Mouse (Mus musculus): ENCODE measurements around the gene Wdr64. TPM values are rescaled to one million over a fixed set of nuclear protein-coding genes. Genes with fewer than 3 reads are reported as not detected.

Gene Wdr64
- total and polyA plus RNA-seq, 2 experiments from 2014 or later: not detected

DNA sequence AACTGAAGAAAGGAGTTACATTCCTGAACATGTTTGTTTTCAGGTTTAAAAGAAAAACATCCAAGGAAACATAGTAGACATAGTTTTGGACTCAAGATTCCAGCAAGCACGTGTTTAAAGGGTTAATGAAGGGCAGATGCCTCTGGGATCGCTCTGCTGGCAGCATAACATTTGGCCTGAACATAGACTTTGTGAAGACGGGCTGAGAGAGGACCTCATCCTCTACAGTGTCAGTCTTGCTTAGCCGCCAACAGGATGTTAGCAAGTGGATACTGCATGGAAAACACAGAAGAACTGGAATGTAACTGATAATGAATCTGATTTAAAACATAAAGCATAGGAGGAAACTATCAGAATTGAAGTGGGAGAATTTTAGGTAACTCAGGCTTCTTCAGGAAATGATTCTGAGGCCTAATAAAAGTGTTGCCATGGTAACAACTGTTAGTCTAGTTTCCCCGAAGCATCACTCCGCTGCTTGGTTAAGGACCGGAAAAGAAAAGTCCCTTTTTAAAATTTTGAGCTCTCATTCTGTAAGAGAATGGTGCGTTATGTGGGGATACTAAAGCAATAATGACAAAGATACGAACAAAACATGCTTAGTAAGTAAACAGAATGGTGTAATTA lies 125.5 kb downstream of the Wdr64 start:
- no peaks in the 10 kb centered on the region for H3K27me3 ChIP-seq (ENCODE audit: control insufficient read depth, insufficient read depth, low read length)
- DNase-seq (ENCODE audit: low spot score) (no peak), ATAC-seq (ENCODE audit: insufficient read depth, low read depth) (no peak)
- no peak overlapping the region for H3K27ac ChIP-seq (ENCODE audit: low read depth)
- no peaks in the 10 kb centered on the region for H3K36me3 ChIP-seq (replicated peaks; ENCODE audit: control insufficient read depth, insufficient read depth, low read length)
- H3K9me3 ChIP-seq (replicated peaks; ENCODE audit: control insufficient read depth, low read length): no peaks in the 10 kb centered on the region
- no peak overlapping the region for H3K4me3 ChIP-seq (ENCODE audit: low read depth, low read length)
- H3K4me1 ChIP-seq (ENCODE audit: control insufficient read depth, insufficient read depth): no peaks in the 10 kb centered on the region
- TF ChIP-seq CTCF (IDR thresholded peaks at IDR 0.05; ENCODE audit: low read depth) (no peak), EP300 (IDR thresholded peaks at IDR 0.05; ENCODE audit: low read depth) (no peak)
- WGBS: 62% methylated on average over 9 of the region's 9 CpGs
- no peak overlapping the region for H3K4me2 ChIP-seq (ENCODE audit: low read depth, low read length)
- H3K9ac ChIP-seq (replicated peaks; ENCODE audit: low read depth, low read length): no peak overlapping the region

DNA sequence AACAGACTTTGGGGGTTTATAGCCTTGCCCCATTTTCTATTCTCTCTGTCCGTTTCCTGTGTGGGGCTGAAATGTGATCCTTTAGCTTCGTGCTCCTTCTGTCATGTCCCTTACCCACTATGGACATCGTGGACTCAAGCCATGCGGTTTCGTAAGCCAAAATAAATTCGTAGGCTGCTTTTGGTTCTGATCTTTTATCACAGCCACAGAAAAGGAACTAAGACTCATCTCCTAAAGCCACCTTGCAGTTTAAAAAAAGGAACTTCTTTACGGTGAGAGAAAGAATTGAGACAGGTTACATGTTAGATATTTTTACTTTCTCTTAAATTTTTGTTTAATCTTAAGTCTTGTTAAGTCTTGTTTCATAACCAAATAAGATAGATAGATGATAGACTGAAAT lies 130.1 kb downstream of the Wdr64 start:
- TF ChIP-seq CTCF (IDR thresholded peaks at IDR 0.05; ENCODE audit: low read depth) (no peak), EP300 (IDR thresholded peaks at IDR 0.05; ENCODE audit: low read depth) (no peak)
- Histone ChIP-seq H3K36me3 (replicated peaks; ENCODE audit: control insufficient read depth, insufficient read depth, low read length) (no peaks in the 10 kb centered on the region), H3K4me3 (ENCODE audit: low read depth, low read length) (no peak overlapping the region), H3K4me1 (ENCODE audit: control insufficient read depth, insufficient read depth) (no peaks in the 10 kb centered on the region), H3K4me2 (ENCODE audit: low read depth, low read length) (no peak overlapping the region), H3K9me3 (replicated peaks; ENCODE audit: control insufficient read depth, low read length) (no peaks in the 10 kb centered on the region), H3K9ac (replicated peaks; ENCODE audit: low read depth, low read length) (no peak overlapping the region), H3K27me3 (ENCODE audit: control insufficient read depth, insufficient read depth, low read length) (no peaks in the 10 kb centered on the region), H3K27ac (ENCODE audit: low read depth) (no peak overlapping the region)
- DNase-seq (ENCODE audit: low spot score): no peak
- no peak for ATAC-seq (ENCODE audit: insufficient read depth, low read depth)
- WGBS: 83% methylated on average over 7 of the region's 7 CpGs

DNA sequence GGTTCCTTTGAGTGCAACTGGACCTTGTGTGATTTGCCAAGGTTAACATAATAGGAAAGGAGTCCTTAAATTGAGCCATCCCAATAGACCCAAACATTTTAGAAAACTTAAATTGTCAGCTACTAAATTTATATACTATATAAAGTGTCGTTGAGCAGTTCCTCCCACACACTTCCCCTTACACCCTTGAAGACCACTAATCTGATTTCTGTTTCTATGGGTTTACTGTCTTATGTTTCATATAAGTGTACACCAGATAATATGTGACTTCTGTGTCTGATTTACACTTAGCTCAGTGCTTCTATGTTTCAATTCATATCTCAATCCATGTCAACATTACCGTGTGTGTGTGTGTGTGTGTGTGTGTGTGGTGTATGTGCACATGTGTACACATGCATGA lies 130.8 kb downstream of the Wdr64 start:
- no peak overlapping the region for H3K9ac ChIP-seq (replicated peaks; ENCODE audit: low read depth, low read length)
- ATAC-seq (ENCODE audit: insufficient read depth, low read depth) (no peak), DNase-seq (ENCODE audit: low spot score) (no peak)
- WGBS: 70% methylated on average over 2 of the region's 2 CpGs
- no peaks in the 10 kb centered on the region for H3K36me3 ChIP-seq (replicated peaks; ENCODE audit: control insufficient read depth, insufficient read depth, low read length)
- no peaks in the 10 kb centered on the region for H3K4me1 ChIP-seq (ENCODE audit: control insufficient read depth, insufficient read depth)
- no peaks in the 10 kb centered on the region for H3K27me3 ChIP-seq (ENCODE audit: control insufficient read depth, insufficient read depth, low read length)
- no peak for TF ChIP-seq EP300 (IDR thresholded peaks at IDR 0.05; ENCODE audit: low read depth)
- TF ChIP-seq CTCF (IDR thresholded peaks at IDR 0.05; ENCODE audit: low read depth): no peak
- H3K27ac ChIP-seq (ENCODE audit: low read depth): no peak overlapping the region
- H3K9me3 ChIP-seq (replicated peaks; ENCODE audit: control insufficient read depth, low read length): no peaks in the 10 kb centered on the region
- no peak overlapping the region for H3K4me2 ChIP-seq (ENCODE audit: low read depth, low read length)
- no peak overlapping the region for H3K4me3 ChIP-seq (ENCODE audit: low read depth, low read length)

DNA sequence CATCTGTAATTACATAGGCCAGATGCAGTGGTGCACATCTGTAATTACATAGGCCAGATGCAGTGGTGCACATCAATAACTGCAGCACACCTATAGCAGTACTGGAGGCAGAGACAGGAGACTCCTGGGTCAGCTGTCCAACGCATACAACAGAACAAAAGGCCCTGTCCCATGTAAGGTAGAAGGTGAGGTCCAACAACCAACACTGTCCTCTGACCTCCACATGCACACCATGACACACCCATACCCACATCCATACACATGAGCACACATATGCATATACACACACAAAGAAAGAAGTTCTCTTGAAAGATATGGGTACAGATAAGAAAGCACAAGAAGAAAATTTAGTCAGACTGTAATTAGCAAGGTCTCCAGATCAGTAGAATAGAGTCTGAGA lies 157.1 kb downstream of the Wdr64 start:
- H3K4me1 ChIP-seq (ENCODE audit: control insufficient read depth, insufficient read depth): peaks cover 4% of the 10 kb centered on the region; the same call in 1 of the 2 replicates
- H3K4me3 ChIP-seq (ENCODE audit: low read depth, low read length): no peak overlapping the region
- ATAC-seq (ENCODE audit: insufficient read depth, low read depth) (no peak), DNase-seq (ENCODE audit: low spot score) (no peak)
- H3K27ac ChIP-seq (ENCODE audit: low read depth): no peak overlapping the region
- H3K27me3 ChIP-seq (ENCODE audit: control insufficient read depth, insufficient read depth, low read length): no peaks in the 10 kb centered on the region
- H3K4me2 ChIP-seq (ENCODE audit: low read depth, low read length): no peak overlapping the region
- 80% methylated on average over 1 of the region's 1 CpGs for WGBS
- no peak overlapping the region for H3K9ac ChIP-seq (replicated peaks; ENCODE audit: low read depth, low read length)
- TF ChIP-seq CTCF (IDR thresholded peaks at IDR 0.05; ENCODE audit: low read depth) (no peak), EP300 (IDR thresholded peaks at IDR 0.05; ENCODE audit: low read depth) (no peak)
- H3K9me3 ChIP-seq (replicated peaks; ENCODE audit: control insufficient read depth, low read length): no peaks in the 10 kb centered on the region
- H3K36me3 ChIP-seq (replicated peaks; ENCODE audit: control insufficient read depth, insufficient read depth, low read length): no peaks in the 10 kb centered on the region

Other genes with a start within 250 kb of the Wdr64 start
- gene Rgs7, start 206.1 kb upstream of the Wdr64 start, total RNA-seq (2014; rRNA removed; ENCODE audit: low replicate concordance): 0.34 TPM in 1 of 2 replicates, not detected in the other
- gene Rgs7, start 206.1 kb upstream of the Wdr64 start, polyA plus RNA-seq (2015; fragmentation: Nextera tagmentation; extraction: Ambion mirVana): 0.49 and 0.55 TPM in 2 replicates
- gene Kmo, start 78.2 kb upstream of the Wdr64 start, total RNA-seq (2014; rRNA removed; ENCODE audit: low replicate concordance): not detected in 2 replicates
- 0.03 and 0.05 TPM in 2 replicates for gene Kmo, start 78.2 kb upstream of the Wdr64 start, polyA plus RNA-seq (2015; fragmentation: Nextera tagmentation; extraction: Ambion mirVana)
- 273 and 284 TPM in 2 replicates for gene Fh1, start 73.0 kb upstream of the Wdr64 start, total RNA-seq (2014; rRNA removed; ENCODE audit: low replicate concordance)
- gene Fh1, start 73.0 kb upstream of the Wdr64 start, polyA plus RNA-seq (2015; fragmentation: Nextera tagmentation; extraction: Ambion mirVana): 417 and 418 TPM in 2 replicates
- gene Opn3, start 5.8 kb upstream of the Wdr64 start, total RNA-seq (2014; rRNA removed; ENCODE audit: low replicate concordance): 19.4 and 22.0 TPM in 2 replicates
- gene Opn3, start 5.8 kb upstream of the Wdr64 start, polyA plus RNA-seq (2015; fragmentation: Nextera tagmentation; extraction: Ambion mirVana): 6.7 and 7.6 TPM in 2 replicates
- gene Chml, start 5.7 kb upstream of the Wdr64 start, total RNA-seq (2014; rRNA removed; ENCODE audit: low replicate concordance): 5.2 and 11.4 TPM in 2 replicates
- 1.8 and 1.9 TPM in 2 replicates for gene Chml, start 5.7 kb upstream of the Wdr64 start, polyA plus RNA-seq (2015; fragmentation: Nextera tagmentation; extraction: Ambion mirVana)
- 13.3 and 22.8 TPM in 2 replicates for gene Exo1, start 182.0 kb downstream of the Wdr64 start, total RNA-seq (2014; rRNA removed; ENCODE audit: low replicate concordance)
- 7.2 and 8.7 TPM in 2 replicates for gene Exo1, start 182.0 kb downstream of the Wdr64 start, polyA plus RNA-seq (2015; fragmentation: Nextera tagmentation; extraction: Ambion mirVana)
- gene Gm38100, start 221.7 kb downstream of the Wdr64 start, total RNA-seq (2014; rRNA removed; ENCODE audit: low replicate concordance): not detected in 2 replicates
- 0.12 and 0.23 TPM in 2 replicates for gene Gm38100, start 221.7 kb downstream of the Wdr64 start, polyA plus RNA-seq (2015; fragmentation: Nextera tagmentation; extraction: Ambion mirVana)